Mouse (Mus musculus) liver, postnatal 0 days (tissue): Measurements from ENCODE around the gene Tepsin.

ENCODE experiments used
- CTCF ChIP-seq: sonication (generic); IDR thresholded peaks from 2 replicates; pipeline ENCODE4 v1.5.1; 2016; ENCODE audit warnings: antibody characterized with exemption, low read depth
- EP300 ChIP-seq: IDR thresholded peaks from 2 replicates; pipeline ENCODE4 v1.6.1; 2016; ENCODE audit warnings: antibody characterized with exemption, low read depth, mild to moderate bottlenecking

DNA sequence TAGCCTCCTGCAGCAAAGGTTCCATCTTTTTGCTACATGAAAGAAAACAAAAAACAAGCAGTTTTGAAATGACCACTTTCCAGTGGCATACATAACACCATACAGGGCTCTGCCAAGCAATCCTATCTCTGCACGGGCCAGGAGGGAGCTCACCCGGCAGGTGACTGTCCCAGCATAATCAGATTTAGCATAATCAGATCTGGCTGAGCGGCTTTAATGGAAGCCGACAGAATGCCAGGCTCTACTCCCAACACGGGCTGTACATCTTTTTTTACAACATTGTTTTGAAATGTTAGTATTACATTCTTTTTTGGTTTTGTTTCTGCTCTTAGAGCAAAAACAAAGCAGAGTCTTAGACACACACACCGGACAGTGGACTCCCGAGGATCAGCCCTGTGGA is 30.8 kb upstream of the Tepsin start:
- TF ChIP-seq CTCF: no peak
- TF ChIP-seq EP300: no peak
